Mouse (Mus musculus) layer of hippocampus, postnatal 14 days (tissue): ENCODE measurements around the gene Rnf7. TPM values are rescaled to one million over a fixed set of nuclear protein-coding genes. Genes with fewer than 3 reads are reported as not detected.
"Not testable (repeated sequence)": the region's sequence is repeated elsewhere in the genome, so short reads cannot be mapped to it uniquely, and the experiment has no call there.

Experiments used
- DNase-seq, 2 experiments: peaks; one replicate each; pipeline ENCODE4 v3.0.0; 2021 to 2022; ENCODE audit warnings: low spot score in 2 of 2, mixed read lengths in 1 of 2
- total RNA-seq, 2 experiments: library from RNA; stranded (reverse); gene quantifications; 2 replicates each; pipeline ENCODE4 v1.2.3; 2021

Gene Rnf7
- total RNA-seq, 2 experiments from 2014 or later = 46.2 to 54.1 TPM

DNA sequence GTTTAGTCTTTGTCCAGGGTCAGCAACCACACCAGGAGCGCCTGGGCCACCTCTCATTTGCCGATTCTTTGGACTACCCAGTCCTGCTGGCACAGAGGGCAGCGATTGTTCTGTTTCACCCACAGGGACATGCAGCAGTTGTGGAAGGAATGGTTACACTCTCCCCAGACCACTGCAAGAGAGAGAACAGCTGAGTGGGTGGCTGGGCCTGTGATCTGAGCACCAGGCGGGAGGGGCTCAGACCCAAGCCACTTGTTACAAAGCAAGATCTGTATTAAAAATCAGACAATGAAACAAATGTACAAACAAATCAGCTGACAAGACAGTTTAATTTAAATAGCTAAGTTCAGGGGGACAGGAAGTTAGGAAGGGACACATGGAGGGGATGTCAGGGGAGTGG, 6.8 kb downstream of the Rnf7 start:
- not testable (repeated sequence) for DNase-seq

DNA sequence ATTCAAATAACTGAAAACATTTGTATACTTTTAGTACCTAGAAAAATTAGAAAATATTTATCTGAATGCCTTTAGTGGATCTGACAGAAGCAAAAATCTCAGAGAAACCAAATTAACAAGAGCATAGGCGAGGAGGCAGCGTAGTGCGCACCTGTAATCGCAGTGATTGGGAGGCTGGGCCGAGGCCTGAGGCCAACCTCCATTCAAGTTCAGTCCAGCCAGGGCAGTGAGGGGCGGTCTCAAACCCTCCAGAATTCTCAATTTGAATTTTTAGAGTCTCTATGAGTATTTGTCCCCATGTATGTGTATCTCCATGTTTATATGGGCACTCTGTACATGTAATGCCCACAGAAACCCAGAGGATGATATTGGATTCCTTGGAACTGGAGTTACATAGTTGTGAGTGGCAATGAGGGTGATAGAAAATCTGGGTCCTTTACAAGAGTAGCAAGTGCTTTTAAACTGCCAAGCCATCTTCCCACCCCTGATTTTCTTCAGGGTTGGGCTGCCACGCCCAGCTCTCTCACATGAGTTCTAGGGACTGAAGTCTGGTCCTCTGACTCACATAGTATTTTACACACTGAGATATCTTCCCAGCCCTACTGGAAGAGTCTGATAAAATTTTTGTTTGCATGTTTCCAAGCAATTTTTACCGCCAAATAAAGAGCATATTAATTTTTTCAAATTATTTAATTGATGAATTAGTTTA, 8.1 kb downstream of the Rnf7 start:
- DNase-seq = no peak

DNA sequence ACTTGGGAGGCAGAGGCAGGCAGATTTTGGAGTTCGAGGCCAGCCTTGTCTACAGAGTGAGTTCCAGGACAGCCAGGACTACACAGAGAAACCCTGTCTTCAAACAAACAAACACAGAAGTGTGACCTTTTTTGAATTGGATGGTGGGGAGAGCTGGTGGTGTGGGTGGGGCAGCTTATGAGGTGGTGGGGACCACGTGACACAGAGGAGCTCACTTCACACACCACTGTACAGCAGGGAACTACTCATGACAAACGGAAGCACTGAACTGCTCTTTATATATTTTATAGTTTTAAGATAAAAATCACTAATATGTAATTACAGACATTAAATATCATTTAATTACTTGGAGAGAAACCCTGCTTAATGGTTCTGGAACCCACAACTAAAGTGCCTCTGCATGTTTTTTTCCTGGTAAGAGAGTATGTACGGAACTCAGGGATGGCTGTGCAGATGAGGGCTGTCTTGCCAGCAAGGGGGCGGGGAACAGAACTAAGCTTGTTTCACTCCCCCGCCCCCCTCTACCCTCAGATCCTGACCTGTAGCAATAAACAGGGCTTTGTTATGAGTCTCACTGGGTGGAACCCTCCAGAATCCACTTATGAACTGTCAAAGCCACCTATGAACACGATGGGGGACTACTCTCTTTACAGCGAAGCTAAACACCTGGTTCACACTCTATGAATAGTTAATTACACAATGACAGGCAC, 8.8 kb downstream of the Rnf7 start:
- no peak for DNase-seq

DNA sequence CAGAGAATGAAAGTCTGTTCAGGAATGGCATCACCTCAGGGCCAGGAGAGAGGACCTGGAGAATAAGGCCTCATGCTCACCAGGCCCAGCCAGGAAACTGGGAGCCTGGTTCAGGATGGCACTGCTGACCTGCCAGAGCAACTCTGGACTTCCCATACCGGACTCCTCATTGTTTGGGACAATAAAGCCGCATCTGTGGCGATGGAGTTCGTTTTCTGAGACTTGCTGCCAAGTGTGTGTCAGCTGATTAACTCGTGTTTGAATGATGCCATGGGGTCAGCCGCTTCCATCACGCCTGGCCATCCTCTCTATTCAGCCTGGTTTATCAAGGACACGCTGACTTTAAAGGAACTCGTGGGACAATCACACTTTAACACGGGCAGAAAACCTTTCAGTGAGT, 14.8 kb downstream of the Rnf7 start:
- no peak for DNase-seq

DNA sequence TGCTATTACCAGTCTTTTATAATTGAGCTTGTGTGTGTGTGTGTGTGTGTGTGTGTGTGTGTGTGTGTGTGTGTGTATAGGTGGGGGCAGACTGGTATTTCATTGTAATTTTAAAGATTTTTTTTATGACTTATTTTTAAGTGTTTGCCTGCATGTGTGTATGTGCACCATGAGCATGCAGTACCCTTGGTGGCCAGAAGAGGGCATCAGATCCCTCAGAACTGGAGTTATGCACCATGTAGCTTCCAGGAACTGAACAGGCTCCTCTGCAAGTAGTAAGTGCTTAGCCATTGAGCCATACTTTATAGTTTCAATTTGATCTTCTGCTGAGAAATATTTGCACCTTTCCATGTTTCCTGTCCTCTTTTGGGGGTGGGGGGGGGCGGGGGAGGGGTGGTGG, 16.9 kb downstream of the Rnf7 start:
- no peak for DNase-seq

DNA sequence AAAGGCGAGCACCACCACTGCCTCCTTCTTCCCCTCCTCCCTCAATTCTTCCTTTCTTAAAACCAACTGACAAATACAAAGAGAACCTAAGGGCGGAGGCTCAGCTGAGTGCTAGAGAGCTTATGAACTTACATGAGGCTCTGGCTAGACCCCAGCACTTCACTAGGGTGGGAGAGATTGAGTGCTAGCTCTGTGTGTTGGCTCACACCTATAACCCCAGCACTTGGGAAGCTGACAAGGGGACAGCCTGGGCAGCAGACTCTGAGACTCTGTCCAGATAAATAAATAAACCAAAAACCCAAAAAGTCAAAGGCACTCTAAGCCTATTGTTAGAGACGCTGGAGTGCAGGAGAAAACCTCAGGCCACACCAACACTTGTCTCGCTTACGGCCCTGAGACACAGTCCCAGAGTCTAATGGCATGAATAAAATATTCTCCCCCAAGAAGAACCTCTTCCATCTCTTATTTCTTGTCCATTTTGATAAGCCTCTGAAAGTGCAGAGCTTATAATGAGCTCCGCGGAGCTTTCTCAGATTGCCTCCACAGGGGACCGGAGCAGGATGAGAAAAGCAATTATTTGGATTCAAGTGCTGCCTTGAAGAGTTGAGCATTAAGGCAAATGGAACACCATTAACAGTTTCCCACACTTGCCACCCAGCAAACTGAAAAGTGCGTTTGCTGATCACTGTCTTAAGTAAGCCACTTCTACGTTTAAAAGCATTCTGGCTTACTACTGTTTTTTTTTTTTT, 18.2 kb downstream of the Rnf7 start:
- DNase-seq = no peak

DNA sequence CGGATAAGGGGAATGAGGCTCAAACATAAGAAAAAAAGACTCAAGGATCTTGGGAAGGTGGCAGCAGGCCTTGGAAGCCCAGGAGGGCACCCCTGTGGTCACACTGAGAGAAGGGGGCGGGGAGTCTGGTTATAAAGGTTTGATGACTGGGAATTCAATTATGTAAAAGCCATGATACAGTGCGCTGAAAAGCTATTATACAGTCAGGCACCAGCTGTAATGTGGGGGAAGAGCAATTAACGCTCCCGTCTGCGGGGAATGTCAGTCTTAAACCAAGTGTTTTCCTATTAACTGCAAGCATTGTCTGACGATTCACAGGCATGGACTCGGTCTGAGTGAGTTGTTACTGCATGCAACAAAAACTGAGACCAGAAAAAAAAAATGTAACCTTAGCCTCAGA, 22.9 kb downstream of the Rnf7 start:
- DNase-seq = no peak

DNA sequence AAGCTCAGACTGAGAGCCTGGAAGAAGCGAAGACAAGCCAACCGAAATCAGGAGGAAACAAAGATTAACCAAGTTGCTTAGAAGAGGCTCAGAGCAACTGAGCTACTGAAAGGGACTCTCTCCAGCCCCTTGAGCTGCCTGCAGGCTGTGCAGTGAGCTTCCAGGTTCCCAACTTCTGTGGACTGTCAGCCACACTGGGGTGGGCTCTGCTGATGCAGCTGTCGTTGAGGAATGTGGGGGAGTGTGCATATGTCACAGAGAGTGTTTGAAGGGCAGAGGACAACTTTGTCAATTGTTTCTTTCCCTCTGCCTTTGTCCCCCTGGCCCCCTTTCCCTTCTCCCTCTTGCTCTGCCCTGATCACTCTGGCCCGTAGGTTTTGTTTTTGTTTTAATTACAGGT, 25.5 kb downstream of the Rnf7 start:
- DNase-seq = no peak

DNA sequence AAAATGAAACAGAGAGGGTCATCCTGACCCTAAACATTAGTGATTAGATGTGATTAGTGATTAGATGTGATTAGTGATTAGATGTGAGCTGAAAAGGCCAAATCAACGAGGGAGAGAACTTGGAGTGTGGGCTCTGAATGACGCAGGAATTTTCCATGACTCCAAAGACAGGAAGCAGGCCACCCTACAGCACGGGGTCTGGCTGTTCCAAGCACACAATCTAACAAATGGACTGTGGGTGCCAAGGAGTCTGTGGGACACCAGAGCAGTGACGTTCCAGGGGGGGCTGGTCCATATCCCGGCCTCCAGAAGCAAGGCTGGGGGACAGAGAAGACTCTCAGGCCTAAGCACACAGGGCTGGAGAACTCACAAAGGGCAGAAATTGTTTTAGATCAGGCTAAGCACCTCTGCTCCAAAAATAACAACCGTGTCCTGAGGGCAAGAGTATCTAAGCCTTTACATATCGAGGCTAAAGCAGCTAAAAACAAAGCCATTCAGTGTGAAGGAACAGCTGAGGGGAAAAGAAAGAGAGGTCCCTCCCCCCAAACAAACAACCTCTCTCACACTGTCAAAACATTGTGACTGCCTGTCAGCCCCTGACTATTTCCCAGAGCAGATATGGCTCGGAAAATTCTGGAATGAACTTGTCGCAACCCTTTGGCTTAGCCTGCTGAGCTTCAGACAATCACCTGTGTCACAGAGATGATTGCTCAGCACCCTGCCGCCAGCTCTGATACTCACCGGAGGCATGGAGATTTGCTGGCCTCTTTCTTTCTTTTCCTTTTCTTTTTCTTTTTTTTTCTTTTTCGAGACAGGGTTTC, 27.4 kb downstream of the Rnf7 start:
- DNase-seq = no peak

DNA sequence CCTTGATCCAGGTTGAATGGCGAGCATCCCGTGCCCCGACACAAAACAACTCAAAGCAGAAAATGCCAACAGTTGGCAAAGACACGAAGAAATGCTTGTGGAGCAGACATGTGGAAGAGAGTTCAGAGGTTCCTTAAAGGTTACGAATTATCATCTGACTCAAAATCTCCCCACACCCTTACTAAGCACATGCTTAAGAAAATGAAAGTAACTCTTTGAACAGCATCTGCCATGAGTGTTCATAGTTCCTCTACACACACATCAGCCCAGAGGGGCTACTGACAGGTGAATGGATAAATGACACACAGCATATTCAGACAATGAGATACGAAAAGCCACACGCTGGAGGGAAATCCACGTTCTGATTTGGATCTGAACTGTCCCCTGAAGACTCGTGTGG, 29.0 kb downstream of the Rnf7 start:
- DNase-seq = no peak

DNA sequence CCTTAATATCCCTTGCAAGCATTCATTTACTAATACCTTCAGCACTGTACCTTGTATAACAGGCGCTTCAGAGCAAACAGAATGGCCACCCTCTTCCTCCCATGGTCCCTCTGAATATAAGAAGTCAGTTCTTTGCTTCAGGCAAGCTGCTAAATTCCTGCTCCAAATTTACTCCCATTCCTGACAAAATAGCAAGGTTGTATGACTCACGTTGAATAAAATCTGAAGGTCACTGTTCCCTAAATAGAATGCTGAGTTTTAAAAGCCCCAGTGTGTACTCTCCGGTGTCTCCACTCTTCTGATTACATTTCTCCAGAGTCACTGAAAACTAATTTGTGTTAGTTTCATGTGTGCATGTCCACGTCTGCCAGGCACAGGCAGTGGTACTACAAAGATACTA, 33.1 kb downstream of the Rnf7 start:
- DNase-seq = no peak

DNA sequence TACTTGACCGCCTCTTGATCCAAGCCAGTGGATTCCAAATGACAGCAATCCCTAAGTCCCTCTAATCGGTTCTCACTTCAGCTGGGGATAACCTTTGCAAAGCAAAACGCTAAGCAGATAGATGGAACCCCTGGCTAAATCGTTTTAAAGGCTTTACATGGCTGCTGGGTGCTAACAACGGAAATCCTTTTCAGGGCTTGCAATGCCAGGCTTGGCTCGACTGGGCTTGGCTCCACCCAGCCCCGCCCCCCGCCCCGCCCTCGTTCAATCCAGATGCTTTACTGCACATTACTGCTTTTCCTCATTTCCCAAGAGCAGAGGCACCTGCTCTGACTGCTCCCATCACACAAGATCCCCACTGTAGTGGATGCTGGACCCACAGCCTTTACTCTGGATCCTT, 36.4 kb downstream of the Rnf7 start:
- DNase-seq = no peak

DNA sequence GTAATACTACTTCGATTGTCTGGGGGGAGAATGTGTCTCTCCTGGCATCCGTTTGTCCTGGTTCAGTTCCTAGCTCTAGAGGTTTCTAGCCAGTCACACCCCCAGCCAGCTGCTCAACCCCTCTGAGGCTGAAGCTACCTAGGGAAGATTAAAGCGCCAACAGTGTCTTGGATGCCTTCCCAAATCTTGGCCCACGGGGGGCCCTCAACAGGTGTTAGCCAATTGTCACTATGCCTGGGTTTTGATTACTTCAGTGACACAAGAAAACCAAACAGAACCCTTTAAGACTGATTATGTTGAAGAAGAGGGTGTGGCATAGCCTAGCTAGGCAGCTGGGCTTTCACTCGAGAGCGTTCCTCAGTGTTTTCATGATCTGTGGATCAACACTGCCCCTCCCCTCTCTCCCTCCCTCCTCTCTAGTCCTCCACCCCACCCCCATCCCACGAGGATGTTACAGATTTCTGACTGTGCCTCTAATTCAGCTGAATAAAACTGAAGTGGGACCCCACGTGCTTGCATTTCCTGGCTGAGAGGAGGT, 40.1 kb downstream of the Rnf7 start:
- DNase-seq = no peak

DNA sequence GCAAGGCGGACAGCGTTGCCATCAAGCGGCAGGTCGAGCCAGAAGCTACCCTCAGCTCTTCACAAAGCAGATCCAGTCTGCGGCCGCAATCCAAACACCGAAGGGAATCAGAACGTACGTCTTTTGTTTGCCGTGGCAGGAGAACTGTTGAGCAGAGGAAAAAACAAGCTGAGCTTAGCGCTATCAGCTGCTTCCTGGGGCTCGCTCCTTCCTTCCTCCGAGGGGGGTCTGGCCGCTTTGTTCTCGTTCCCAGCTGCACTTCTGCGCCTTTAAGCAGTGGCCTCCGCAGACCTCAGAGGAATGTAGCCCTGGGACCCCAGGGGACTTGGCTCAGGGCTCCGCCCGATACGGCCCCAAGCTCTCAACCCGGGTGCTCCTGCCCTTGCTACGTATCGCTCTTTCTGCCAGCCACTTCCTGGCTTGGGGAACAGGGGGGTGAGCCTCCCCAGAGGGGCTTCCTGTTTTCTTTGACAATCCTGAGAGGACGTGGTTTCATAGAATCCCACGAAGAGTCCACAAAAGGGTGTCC, 40.6 kb downstream of the Rnf7 start:
- peak; percentile 26 to 36 for DNase-seq

DNA sequence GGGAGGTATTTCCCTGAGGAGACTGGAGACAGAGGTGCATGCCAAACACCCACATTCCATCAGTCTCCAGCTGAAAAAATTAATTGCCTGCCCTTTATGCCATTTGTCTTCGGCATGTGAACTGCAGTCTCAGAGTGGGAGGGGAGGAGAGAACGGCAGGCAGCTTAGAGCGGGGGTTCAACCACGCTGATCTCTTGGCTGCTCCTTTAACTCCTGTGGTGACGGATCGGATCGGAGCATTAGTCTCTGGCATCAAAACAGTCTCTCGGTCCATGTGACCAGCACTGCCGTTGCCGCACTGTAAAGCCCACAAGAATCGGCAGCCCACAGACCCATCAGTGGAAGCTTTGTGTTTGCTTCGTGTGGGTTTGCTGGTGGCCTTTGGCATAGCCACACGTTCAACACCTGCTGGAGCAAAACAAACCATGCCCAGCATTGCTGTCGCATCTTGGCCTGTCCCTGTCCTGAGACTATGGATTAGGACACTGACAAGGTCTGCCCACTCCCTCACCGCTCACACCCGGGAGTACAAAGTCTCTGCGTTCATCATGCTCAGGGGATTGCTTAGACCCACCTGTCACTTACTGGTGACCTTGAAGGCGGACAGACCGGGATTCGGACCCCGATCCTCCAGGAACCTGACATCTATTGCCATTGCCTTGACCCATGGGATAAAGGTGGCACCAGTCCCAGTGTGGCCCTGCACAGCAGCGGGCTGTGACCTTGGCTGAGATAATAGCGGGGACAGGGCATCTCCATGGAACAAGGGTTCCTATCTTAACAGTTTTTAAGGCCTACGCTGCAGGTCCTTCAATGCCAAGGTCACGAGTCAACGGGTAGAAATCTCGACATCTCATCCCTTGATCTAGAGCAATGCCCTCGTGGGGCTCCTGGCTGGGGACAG, 41.3 kb downstream of the Rnf7 start:
- no peak for DNase-seq

DNA sequence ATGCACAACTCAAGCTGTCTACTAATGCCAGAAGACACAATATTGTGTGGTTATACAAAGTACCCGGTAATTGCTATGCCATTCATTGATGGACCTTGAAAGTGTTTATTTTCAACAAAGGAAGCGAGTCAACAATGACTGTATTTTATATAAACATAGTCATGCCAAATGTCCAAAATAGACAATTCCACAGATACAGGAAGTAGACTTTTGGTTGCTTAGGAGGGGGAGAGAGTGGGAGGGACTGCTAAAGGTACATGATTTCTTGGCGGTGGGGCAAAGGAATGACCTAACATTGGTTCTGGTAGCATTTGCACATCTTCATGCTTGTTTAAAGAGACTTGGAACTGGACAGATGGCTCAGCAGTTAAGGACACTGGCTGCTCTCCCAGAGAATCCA, 45.9 kb downstream of the Rnf7 start:
- DNase-seq = no peak

DNA sequence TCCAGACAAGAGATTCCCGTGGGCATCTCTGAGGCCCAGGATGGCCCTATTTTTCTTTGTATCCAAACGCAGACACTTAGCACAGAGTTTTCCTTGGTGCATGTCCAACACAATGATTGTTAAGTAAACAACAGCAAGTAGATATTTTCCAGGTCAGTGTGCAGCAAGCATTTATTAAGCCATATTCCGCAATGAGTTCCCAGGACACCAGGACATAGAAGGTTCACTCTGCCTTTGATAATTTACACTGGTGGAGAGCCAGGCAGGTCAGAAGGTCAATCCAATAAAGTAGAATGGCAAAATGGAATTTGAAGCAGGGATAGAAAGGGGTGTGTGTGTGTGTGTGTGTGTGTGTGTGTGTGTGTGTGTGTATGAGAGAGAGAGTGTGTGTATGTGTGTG, 47.4 kb downstream of the Rnf7 start:
- no peak for DNase-seq

DNA sequence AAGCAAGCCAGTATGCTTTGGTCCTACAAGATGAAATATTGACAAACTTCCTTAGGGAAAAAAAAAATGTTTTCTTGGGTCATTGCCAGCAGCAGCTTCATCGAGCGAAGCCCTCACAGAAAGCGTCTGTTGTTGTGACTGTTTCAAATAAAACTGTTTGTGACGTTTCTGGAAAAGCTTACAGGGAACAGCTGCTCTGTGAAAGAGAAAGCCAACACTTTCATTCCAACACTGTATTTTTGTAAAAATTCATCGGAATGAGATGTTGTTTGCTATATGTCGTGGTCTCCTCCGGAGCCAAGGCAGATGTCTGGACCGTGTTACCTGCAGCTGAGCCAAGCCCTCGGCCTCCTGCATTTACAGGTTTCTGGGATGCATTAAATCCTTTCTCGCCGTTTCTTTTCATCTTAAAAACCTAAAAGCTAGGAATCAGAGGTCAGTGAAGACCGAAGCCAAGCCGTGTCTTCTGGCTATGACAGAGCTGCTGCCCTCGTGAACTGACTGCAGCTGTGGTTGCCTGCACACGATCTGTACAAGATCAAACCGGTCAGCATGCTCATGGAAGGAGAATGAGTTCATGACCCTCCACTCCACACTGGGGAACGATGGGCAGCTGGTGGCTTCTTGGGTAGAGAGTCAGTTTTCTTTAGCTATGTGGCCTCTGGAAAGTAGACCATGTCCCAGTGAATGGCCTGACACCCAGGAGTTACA, 50.0 kb downstream of the Rnf7 start:
- DNase-seq = peak in 1 of 2 experiments; percentile 77

DNA sequence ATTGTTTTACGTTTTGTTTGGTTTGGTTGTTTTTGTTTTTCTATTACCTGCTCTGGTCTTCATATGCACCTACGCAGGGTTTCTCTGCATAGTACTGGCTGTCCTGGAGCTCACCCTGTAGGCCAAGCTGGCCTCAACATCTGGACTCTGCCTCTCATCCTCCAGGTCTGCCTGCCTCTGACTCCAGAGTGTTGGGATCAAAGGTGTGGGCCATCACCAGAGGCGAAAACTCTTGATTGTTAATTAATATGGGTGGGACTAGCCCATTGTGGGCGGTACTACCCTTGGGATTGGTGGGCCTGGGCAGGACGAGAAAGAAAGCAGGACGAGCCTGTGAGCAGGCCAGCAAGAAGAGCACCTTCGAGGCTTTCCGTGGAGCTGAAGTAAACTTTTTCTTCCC, 54.4 kb downstream of the Rnf7 start:
- no peak for DNase-seq
